Mouse (Mus musculus) cerebral cortex, adult 2 months (tissue): ENCODE results near the gene Phlda2.

Source experiments
- WGBS: fragments of 180-500 bp; shearing (Covaris S2); methylation state at CpG from one replicate; pipeline ENCODE4 v1.1.7; 2018; 5-methylcytosine and 5-hydroxymethylcytosine counted together

Gene Phlda2

DNA sequence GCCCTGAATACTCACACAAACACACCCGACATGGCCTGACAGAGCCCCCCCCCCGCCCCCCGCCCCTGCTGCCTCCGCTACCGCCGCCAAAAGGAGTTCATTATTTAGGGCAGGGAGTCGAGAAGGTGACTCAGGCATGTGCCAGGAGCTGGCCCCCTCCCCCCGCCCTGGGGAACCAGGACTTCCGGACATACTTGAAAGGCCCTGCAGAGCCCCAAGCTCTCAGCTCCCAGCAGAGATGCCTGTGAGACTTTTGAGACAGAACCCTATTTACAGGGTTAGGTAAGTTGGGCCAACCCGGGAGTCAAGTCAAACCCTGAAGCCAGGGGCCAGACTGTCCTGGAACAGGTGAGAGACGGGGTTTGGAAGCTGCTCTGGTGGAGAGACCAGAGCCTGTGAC lies 41.0 kb downstream of the Phlda2 start:
- WGBS = 65% methylated on average over 11 of the region's 11 CpGs

- WGBS = 37% methylated on average over 30 of the region's 32 CpGs
Observed at GRCm38 (mm10) chr7:143461294-143461870, 41.6 kb downstream of the Phlda2 start.

- WGBS = 35% methylated on average over 48 of the region's 48 CpGs
Observed at GRCm38 (mm10) chr7:143460874-143461273, 42.1 kb downstream of the Phlda2 start, which contains the start of gene Cdkn1c. Gene Cdkn1c (minus strand): TSS chr7:143461050.

DNA sequence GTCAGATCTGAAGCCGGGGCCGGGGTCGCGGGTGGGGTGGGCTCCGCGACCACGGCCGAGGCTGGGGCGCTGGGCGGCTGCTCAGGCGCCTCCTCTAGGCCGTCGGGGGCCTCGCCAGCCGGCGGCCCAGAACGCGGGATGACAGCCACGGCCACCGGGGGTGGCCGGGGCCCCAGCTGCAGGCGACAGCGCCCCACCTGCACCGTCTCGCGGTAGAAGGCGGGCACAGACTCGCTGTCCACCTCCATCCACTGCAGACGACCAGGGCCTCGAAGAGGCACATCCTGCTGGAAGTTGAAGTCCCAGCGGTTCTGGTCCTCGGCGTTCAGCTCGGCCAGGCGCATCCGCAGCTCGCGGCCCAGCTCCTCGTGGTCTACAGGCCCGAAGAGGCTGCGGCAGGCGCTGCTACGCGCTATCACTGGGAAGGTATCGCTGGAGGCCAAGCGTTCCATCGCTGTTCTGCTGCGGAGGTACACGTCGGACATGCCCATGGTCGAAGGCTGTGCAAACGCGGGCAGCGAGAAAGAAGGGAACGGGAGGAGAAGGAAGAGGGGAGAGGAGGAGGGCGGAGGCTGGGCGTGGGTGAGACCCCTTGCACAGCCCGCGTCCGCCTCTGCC lies 42.6 kb downstream of the Phlda2 start:
- 45% methylated on average over 60 of the region's 60 CpGs for WGBS

GRCm38 (mm10) chr7:143459332-143460211 lies 43.4 kb downstream of the Phlda2 start:
- WGBS = 32% methylated on average over 100 of the region's 100 CpGs

- 33% methylated on average over 38 of the region's 38 CpGs for WGBS
Observed at GRCm38 (mm10) chr7:143458963-143459331, 44.0 kb downstream of the Phlda2 start.
